Mouse (Mus musculus) heart, adult 2 months (tissue): ENCODE results near the gene Pex10.

ENCODE experiments used
- CTCF ChIP-seq: fragments of 200-600 bp; IDR thresholded peaks from 2 replicates; pipeline ENCODE4 v1.8.1; 2022; ENCODE audit warnings: antibody characterized with exemption, mild to moderate bottlenecking, moderate library complexity
- EP300 ChIP-seq: fragments of 200-500 bp; IDR thresholded peaks from 2 replicates; pipeline ENCODE4 v1.6.1; 2011; ENCODE audit warnings: low read depth, low read length, control low read depth; ENCODE audit not compliant: insufficient read depth
- POLR2A ChIP-seq: fragments of 200-500 bp; IDR thresholded peaks from 2 replicates; pipeline ENCODE4 v1.6.1; 2011; ENCODE audit warnings: mild to moderate bottlenecking, low read depth, low read length, control low read depth; ENCODE audit not compliant: insufficient read depth

DNA sequence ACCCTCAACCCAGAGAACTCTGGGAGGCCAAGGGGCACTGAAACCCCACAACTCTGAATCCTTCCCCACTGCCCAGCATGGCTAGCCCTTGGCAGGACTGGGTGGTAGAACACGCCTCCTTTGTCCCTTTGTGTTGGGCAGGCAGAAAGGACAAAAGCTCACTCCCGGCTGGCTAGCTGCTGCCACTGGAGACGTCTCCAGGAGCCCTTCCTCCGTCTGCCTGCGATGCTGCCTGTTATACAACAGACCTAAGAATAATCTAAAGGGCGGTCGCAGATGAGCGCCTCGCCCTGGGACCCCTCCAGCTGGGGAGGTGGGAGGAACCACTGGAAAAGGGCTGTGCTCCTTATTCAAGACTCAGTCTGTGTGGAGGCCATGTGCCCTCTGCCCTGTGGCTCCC is 26.6 kb upstream of the Pex10 start:
- no peak for TF ChIP-seq CTCF
- TF ChIP-seq EP300, result no peak
- no peak for TF ChIP-seq POLR2A
